Mouse (Mus musculus) megakaryocyte progenitor cell, adult 5-6 weeks (primary cell): ENCODE data around the gene Dynll1. TPM values are rescaled to one million over a fixed set of nuclear protein-coding genes. Genes with fewer than 3 reads are reported as not detected.
"Not testable (repeated sequence)": the region's sequence is repeated elsewhere in the genome, so short reads cannot be mapped to it uniquely, and the experiment has no call there.

Experiments
- ATAC-seq: replicated peaks from 2 replicates; pipeline ENCODE4 v1.8.0; 2016; ENCODE audit warnings: mild to moderate bottlenecking, moderate TSS enrichment, inconsistent platforms; ENCODE audit not compliant: poor library complexity
- total RNA-seq, 2 experiments: library from RNA; stranded (forward) in 1 of 2; stranded (reverse) in 1 of 2; fragments of 157-497, 149-512 nt in 1 of 2; fragments of 200-1000 nt in 1 of 2; gene quantifications; 2 replicates each; pipeline versions ENCODE4 v1.2.3 to v1.2.4; 2015 to 2017

The Dynll1 gene
- total RNA-seq, 2 experiments from 2014 or later: 365 to 690 TPM

DNA sequence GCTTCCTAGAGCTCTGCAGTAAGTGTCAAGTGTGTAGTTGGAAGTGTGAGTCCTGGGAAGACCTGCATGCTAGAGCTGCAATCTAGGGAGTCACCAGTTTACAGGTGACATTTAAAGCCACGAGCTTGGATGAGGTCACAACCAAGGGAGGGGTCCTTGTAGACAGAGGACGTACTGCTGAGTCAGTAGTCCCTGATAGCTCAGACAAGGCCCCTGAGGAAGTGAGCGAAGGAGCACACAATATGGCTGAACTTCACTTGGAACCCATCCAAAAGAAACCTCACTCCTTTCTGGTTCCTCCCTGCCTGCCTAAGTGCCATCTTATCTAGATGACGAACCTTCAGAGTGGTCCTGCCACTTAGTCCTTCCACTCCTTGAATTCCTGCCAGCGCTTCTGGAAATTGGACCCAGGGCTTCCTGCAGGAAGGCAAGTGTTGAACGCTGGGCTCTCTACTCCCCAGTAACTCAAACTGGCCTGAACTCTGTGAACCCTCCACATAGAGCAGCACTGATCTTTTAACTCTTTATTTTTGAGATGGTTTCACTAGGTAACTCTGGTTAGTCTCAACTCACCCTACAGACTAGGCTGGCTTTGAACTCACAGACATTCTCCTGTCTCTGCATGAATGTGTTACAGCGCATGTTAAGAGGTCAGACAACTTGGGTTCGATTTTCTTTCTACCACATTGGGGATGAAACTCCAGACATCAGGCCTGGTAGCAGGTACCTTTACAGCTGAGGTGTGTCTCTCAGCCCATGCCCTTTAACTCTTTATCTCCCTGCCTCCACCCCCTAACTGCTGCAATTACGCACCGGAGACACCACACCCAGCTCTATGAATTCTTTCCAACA, 12.2 kb upstream of the Dynll1 start:
- peak; percentile 90 for ATAC-seq

DNA sequence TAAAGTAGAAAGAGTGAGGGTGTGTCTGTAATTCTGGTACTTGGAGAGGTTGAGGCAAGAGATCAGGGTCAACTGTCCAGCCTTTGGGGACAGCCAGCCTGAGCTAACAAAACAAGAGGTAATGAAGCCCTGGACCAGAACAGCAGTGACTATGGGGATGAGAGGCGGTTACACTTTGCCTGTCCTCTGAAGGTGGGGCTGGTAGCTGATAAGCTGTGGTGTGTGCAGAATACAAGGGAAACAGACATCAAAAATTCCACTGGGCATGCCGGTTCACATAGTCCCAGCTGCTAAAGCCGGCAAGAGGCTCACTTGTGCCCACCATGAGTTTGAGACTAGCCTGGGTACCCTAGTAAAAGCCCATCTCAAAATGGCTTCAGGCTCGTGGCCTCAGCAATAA, 11.6 kb upstream of the Dynll1 start:
- peak; percentile 47 for ATAC-seq

DNA sequence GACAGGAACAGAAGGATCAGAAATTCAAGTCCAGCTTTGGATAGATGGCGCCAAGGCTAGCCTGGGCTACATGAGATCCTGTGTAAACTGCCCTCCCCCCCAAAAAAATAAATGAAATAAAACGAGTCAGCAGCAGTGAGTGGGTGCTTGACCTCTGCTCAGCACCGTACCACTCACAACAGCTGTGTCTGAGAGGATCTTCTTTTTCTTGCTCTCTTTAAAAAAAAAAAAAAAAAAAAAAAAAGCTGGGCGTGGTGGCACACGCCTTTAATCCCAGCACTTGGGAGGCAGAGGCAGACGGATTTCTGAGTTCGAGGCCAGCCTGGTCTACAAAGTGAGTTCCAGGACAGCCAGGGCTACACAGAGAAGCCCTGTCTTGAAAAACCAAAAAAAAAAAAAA, 1.4 kb upstream of the Dynll1 start:
- ATAC-seq: not testable (repeated sequence)

DNA sequence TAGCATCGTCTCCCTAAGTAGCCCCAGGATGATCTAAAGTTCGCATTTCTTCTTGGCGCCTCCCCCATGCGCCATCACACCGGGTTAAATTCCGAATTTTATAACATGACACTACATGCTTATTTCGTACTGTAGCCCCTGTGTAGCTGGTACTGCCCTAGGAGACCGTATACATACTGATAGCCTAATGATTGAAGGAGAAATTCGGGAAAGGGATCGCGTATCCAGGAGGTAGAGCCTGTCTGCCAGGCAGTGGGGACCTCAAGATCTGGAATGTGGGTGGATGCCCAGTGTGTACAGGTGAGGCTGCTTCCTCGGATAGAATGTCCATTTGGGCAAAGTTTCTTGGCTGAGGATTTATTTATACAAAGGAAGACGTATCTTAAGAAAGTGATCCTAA, 816 bp upstream of the Dynll1 start:
- 0 out of 2 replicates have a peak, but pooled peaks have one; percentile 0 for ATAC-seq

DNA sequence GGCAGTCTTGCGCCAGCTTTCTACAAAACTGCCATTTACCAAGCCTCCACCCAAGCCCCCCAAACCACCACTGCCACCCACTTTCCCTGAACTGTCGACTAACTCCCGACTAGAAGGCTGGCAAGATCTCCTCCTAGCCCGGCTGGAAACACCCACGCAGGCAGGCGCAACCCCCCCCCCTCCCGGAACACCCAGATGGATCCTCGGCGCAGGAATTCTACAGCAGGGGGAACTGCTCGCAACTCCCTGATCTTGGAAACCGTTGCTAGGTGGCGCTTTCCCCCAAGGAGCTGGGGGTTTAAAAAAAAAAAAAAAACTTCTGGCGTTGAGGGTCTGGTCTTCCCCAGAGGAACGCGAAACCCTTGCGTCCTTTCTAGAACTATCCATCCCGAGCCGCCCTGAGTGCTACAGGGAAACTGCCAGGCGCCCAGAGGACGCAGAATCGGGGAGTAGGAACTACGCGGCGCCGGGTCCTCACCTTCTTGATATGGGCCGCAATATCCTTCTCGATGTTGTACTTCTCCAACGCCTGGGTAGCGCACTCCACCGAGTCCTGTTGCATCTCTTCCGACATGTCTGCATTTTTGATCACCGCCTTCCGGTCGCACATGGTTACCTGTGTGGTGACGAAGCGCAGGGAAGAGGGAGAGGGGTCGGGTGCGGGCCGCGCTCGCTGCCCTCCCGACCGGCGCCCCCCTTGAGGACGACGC, 609 bp downstream of the Dynll1 start:
- ATAC-seq: peak; percentile 5

DNA sequence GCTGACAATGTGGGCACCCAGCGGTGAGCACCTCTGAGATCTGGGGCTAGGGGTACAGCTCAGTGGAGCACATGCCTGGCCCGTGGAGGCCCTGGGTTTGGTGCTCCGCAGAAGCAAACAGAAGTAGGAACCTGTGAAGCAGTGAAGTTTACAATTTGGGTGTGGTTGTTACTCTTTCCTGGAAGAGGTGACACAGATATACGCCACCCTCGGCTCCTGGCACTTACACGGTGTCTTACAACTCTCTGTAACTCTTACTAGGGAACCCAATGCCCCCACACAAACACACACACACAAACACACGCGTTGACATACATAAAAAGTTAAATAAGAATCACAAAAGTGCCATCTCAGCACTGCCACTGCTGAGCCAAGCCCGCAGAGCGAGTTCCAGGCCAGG, 4.5 kb downstream of the Dynll1 start:
- ATAC-seq: no peak

DNA sequence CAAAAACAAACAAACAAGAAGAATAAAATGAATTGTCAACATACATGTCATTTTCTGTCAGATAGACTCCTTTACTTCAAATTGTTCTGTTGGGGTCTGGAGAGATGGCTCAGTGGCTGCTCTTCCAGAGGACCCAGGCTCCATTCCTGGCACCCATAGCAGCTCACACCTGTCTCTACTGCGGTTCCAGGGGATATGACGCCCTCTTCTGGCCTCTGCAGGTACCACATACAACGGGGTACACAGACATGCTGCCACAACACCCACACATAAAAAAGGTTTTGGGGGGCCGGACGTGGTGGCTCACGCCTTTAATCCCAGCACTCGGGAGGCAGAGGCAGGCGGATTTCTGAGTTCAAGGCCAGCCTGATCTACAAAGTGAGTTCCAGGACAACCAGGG, 6.6 kb downstream of the Dynll1 start:
- ATAC-seq: peak; percentile 58

DNA sequence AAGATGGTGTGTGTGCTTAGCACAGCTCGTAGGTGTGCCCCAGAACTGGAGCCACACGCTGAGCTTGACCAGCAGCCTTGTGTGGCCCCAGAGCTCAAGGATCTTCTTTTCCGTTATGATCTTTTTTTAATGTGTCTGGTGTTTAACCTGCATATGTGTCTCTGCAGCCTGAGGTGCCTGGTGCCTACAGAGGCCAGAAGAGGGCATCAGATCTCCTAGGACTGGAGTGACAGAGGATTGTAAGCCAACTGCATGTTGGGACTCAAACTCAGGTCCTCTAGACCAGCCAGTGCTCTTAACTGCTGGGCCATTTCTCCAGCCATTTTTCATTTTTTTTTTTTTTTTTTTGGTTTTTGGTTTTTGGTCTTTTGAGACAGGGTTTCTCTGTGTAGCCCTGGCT, 16.1 kb downstream of the Dynll1 start:
- peak; percentile 63 for ATAC-seq

DNA sequence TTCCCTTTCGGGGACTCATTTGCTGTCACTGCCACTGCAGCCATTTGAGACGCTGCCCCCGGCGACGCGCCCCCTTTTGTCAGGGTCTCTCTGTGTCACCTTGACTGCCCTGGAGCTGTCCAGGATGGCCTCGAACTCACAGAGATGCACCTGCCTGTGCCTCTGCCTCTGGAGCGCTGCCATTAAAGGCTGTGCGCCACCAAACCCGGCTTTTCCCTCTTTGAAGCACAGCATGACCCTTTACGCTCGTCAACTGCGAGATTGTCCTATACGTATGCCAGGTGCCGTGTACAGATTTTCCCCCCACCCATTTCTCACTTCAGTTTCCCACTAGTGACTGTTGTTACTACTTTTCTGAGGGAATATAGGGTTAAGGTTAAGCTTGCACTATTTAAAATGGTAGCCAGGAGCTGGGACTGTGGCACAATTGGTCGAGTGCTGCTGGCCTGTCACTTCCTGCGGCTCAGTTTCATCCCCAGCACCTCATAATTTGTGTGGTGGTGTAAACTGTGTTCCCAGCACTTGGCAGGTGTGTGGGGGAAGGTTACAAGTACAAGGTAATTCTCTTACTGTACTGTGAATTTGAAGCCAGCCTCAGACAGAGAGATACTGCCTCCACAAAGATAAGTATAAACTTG, 20.6 kb downstream of the Dynll1 start:
- ATAC-seq: peak; percentile 34

DNA sequence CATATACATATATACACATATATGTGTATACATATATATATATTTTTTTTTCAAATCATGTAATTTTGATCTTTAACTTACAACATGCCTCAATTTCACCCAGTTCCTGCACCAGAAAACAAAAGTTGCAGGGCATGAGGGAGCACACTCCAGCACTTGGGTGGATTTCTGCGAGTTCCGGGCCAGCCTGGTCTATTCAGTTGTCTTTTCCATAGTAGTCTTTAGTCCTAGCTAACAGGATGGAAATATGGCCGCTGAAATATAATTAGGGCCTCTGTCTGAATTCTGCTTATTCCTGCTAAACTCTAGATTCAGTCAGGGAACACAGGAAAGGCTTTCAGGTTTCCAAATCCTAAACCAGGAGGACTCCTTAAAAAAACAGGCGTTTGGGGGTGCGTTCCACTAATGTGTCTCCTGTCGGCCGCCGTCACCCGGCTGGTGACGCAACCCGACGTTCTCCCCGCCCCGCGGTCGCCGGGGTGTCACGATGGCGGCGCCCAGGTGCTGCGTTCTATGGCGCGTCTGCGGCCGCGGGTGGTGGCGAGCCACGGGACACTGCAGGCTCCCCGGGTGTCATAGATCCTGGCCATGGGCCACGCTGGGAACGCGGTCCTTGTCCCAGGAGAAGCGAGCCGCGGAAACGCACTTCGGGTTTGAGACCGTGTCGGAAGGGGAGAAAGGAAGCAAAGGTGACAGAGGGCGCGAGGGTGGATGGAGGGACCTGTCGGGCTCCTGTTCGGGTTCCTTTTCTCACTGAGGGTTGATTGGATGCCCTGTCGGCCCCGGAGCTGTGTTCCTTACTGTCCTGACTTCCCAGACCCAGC, 21.4 kb downstream of the Dynll1 start, which contains the start of gene Coq5:
Coq5 (plus strand) TSS at position 441 of the 824 bp plus-strand sequence.
- peak; percentile 95 for ATAC-seq

DNA sequence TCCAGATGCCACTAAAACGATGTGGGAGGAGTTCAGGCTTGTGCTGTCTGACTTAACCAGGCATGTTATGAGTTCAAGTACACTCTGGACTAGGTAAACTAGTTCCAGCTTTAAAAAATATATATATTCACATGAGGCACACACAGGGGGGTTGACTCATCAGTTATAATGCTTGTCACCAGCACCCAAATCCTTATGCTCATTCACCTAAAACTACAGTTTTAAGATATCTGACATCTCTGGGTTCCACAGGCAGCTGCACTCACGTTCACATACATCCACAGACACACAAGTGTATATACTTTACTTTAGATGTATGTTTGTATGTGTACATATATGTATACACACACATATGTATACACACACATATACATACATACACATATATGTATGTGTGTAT, 22.0 kb downstream of the Dynll1 start:
- no peak for ATAC-seq

DNA sequence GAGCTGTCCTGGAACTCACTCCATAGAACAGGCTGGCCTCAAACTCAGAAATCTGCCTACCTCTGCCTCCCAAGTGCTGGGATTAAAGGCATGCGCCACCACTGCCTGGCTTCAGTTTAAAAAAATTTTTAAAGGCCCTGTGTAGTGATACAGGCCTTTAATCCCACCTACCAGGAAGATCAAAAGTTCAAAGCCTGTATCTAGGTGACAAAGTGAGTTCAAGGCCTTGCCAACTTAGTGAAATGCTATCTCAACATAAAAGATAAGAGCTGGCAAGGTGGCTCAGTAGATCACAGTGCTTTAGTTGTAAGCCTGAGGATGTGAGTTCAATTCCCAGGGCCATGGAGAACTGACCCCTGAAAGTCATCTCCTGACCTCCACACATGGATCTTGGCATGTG, 22.7 kb downstream of the Dynll1 start:
- ATAC-seq: no peak

DNA sequence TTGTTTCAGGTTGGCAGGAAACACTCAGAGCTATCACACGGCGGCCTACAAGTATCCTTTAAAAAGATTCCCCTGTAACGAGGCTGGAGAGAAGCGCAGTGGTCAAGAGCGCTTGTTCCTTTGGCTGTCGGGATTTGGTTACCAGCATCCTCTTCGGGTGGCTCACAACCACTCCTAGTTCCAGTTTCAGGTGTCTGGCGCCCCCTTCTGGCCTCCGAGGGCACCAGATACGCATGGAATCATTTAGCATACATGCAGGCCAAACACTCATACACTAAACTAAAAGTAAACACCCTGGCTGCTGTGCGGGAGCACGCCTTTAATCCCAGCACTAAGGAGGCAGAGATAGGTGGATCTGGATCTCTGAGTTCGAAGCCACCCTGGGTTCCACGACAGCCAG, 24.8 kb downstream of the Dynll1 start:
- ATAC-seq: 0 out of 2 replicates have a peak, but pooled peaks have one; percentile 30

DNA sequence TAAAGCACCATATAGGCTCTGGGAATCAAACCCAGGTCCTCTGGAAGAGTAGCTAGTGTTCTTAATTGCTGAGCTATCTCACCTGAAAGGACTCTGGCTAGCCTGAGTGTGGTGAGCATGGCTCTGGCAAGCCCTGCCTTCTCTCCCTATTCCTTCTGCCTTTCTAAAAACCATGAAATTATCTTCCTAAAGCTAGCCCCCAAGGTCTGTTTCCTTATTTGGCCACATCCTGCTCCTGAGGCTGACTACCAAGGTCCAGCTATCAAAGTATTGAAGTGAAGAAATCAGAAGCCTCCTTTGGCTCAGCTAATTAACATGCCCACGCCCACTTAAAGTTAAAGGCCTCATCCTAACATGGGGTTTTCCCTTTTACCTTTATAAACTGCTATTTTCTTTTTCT, 26.0 kb downstream of the Dynll1 start:
- no peak for ATAC-seq

DNA sequence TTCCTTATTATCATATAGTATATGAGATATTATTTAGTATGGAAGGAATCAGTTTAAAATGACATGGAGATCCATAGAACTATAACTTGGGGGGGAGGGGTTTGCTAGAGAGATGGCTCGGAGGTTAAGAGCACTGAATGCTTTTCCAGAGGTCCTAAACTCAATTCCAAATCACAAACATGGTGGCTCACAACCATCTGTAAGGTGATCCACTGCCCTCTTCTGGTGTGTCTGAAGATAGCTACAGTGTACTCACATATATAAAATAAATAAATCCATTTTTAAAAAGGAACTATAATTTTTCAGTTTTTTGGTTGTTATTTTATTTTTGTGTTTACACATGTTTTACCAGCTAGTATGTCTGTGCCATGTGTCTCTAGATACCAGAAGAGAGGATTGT, 26.4 kb downstream of the Dynll1 start:
- ATAC-seq: no peak

DNA sequence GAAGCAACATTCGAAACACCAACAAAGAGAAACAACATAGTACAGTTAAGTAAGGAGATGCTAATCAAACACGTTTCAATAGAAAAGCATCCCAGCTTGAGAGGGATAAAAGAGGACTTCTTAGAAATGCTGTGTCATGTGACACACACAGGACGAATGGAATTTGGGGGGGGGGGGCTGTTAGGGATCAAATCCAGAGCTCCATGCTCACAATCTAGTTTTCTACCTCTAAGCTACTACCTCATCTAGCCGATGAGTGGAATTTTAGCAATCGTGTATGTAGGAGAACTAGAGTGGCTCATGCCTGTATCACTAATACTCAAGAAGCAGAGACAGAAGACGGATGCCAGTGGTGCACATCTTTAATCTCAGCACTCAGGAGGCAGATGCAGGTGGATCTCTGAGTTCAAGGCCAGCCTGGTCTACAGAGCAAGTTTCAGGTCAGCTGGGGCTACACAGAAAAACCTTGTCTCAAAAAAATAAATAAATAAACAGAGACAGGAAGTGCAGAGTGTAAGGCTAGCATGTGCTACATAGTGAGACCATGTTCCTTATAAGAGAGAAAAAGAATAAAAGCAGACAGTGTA, 27.2 kb downstream of the Dynll1 start:
- no peak for ATAC-seq

DNA sequence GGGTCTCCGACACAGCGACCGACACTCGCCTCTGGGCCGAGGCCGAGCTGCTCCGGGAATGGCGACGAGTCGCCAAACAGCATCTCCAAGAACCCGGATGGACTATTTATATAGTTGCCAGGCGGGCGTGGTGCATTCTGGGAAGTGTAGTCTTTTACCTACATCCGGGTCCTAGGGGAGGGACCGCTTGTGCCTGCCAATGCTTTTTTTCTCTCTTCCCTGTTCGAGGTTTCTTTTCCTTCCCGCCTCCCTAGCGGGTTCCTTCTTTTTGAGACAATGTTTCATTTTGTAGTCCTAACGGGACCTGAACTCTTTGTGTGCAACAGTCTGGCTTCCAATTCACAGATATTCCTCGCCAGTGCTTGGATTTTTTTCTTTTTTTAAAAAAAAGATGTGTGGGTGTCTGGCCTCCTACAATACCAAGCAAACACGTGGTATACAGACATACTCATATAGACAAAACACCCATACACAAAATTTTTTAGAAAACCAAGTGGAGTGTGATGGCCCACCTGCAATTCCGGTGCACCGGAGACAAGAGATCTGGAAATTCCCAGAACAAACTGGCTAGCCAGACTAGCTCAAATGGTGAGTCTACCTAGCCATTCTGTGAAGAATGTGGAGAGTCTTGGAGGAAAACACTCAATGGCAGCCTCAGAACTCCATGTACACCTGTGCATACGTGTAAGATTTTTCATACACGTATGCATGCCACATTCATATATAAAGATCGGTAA, 27.8 kb downstream of the Dynll1 start, which contains the start of gene Rnf10:
Rnf10 (minus strand) TSS at position 87 of the 737 bp plus-strand sequence.
- ATAC-seq: peak; percentile 94

DNA sequence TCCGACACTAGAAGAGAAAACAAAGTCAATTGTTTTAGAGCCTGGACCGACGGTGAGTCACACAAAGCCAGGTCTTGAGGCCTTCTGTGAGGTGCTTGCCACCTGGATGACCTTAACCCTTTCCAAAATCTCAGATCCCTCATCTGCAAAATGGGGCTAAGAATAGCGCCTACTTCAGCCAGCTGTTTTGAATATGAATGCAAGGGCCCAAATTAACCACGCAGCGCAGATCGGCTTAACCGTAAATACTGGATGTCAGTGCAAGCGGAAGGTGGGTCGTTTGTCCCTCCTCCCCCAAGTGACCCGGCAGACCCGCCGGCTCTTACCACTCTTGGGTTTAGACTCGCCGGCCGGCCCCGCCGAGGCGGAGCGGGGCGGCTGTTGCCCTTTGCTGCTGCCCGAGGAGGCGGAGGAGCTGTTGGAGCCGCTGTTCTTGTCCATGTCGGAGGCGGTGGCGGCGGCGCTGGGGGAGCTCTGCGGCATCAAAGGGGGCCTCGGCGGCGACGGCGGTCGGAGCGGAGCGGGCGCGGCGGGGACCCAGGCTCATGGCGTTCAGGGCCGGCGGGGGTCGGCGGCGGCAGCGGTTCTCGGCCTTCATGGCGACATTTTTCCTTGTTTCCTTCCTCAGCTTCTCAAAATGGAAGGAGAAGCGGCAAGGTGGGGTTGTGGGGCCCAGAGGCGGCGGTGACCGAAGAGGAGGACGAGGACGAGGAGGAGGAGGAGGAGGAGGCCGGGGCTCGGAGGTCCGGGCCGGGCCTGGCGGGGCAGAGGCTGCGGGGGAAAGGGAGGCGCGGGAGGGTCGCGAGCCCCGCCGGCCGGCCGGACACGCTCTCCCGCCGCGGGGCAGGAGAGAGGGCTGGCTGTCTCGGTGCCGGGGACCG, 28.6 kb downstream of the Dynll1 start:
- ATAC-seq: peak; percentile 9

DNA sequence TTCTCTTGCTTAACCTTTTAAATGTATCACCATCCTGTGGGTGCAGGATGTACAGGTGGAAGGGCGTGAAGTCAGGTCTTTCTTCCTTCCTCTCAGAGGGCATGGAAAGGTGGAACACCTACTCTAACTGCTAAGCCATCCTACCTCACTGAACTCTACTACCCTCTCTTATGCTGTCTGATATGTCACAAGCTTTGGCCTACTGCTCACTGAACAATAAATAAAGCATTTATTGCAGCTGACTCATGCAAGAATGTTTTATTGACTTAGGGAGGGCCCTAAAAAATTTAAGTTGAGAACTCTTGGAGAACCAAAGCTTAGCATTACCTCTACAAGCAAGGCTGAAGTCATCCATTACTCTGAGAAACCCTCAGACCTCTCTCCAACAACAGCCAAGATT, 30.8 kb downstream of the Dynll1 start:
- ATAC-seq: no peak
